Mouse (Mus musculus) heart, postnatal 0 days (tissue): ENCODE measurements around the gene Amt.
"Not testable (repeated sequence)": the region's sequence is repeated elsewhere in the genome, so short reads cannot be mapped to it uniquely, and the experiment has no call there.

ENCODE experiments used
- CTCF ChIP-seq: IDR thresholded peaks from 2 replicates; pipeline ENCODE4 v1.5.1; 2016; ENCODE audit warnings: antibody characterized with exemption, control low read depth, low read depth
- EP300 ChIP-seq: IDR thresholded peaks from 2 replicates; pipeline ENCODE4 v1.6.1; 2016; ENCODE audit warnings: antibody characterized with exemption, low read depth

- TF ChIP-seq EP300, CTCF: not testable (repeated sequence)
Measured at GRCm38 (mm10) chr9:108268701-108269100, 28.0 kb upstream of the Amt start.
